Mouse (Mus musculus) liver, embryonic 15.5 days (tissue): ENCODE results near the gene Nek2. TPM values are rescaled to one million over a fixed set of nuclear protein-coding genes. Genes with fewer than 3 reads are reported as not detected.

Source experiments
- ATAC-seq: fragments of 200-750 bp; cut with Nextera tagmentation; 2 replicates; pipeline ENCODE4 v1.8.0; 2017; ENCODE audit warnings: moderate number of reproducible peaks, mild to moderate bottlenecking, moderate library complexity; ENCODE audit not compliant: insufficient read depth
- H3K27ac ChIP-seq: fragments of 300-500 bp; sonication (generic); replicated peaks from 2 replicates; pipeline ENCODE4 v1.5.1; 2015; ENCODE audit warnings: mild to moderate bottlenecking, inconsistent platforms
- H3K27me3 ChIP-seq: fragments of 300-500 bp; sonication (generic); 2 replicates; pipeline ENCODE4 v1.6.1; 2015; ENCODE audit warnings: mild to moderate bottlenecking, inconsistent platforms
- H3K36me3 ChIP-seq: fragments of 300-500 bp; sonication (generic); replicated peaks from 2 replicates; pipeline ENCODE4 v1.6.1; 2015; ENCODE audit warnings: moderate library complexity, mild to moderate bottlenecking, inconsistent platforms
- H3K4me1 ChIP-seq: fragments of 300-500 bp; sonication (generic); replicated peaks from 2 replicates; pipeline ENCODE4 v1.6.1; 2015; ENCODE audit warnings: inconsistent platforms
- H3K4me2 ChIP-seq: fragments of 300-500 bp; sonication (generic); 2 replicates; pipeline ENCODE4 v1.6.1; 2015; ENCODE audit warnings: moderate library complexity, mild to moderate bottlenecking, inconsistent platforms
- H3K4me3 ChIP-seq: fragments of 300-500 bp; sonication (generic); replicated peaks from 2 replicates; pipeline ENCODE4 v1.5.1; 2015; ENCODE audit warnings: mild to moderate bottlenecking, inconsistent platforms
- H3K9ac ChIP-seq: fragments of 300-500 bp; sonication (generic); 2 replicates; pipeline ENCODE4 v1.6.1; 2015; ENCODE audit warnings: moderate library complexity, mild to moderate bottlenecking, inconsistent platforms
- H3K9me3 ChIP-seq: fragments of 300-500 bp; sonication (generic); replicated peaks from 2 replicates; pipeline ENCODE4 v1.6.1; 2016; ENCODE audit warnings: inconsistent platforms
- WGBS: fragments of 180-500 bp; shearing (Covaris S2); methylation state at CpG from one replicate; pipeline ENCODE4 v1.1.7; 2015; ENCODE audit warnings: mixed read lengths; ENCODE audit not compliant: insufficient replicate concordance; 5-methylcytosine and 5-hydroxymethylcytosine counted together
- polyA plus RNA-seq: library from polyadenylated mRNA; unstranded; fragments of >200 nt; fragmentation: Nextera tagmentation; extraction: Ambion mirVana; gene quantifications from 2 replicates; pipeline ENCODE4 v1.2.1, GENCODE M21; 2015

Nek2 gene
- polyA plus RNA-seq, 1 experiment from 2014 or later, result 33.5 TPM

- Histone ChIP-seq H3K4me3 (no peak overlapping the region), H3K36me3 (no peaks in the 10 kb centered on the region), H3K9me3 (0 out of 2 replicates have a peak, but pooled peaks cover 2% of the 10 kb centered on the region), H3K27me3 (no peaks in the 10 kb centered on the region), H3K9ac (no peak overlapping the region), H3K27ac (no peak overlapping the region), H3K4me1 (no peaks in the 10 kb centered on the region), H3K4me2 (no peak overlapping the region)
- WGBS, result 42% methylated on average over 9 of the region's 9 CpGs
- ATAC-seq, result no peak
These were observed 19.0 kb upstream of the Nek2 start for GRCm38 (mm10) chr1:191802093-191802819.

- no peaks in the 10 kb centered on the region for H3K36me3 ChIP-seq
- no peaks in the 10 kb centered on the region for H3K4me1 ChIP-seq
- no peak overlapping the region for H3K4me2 ChIP-seq
- 50% methylated on average over 10 of the region's 10 CpGs for WGBS
- no peak overlapping the region for H3K4me3 ChIP-seq
- no peak overlapping the region for H3K9ac ChIP-seq
- 0 out of 2 replicates have a peak, but pooled peaks cover 2% of the 10 kb centered on the region for H3K9me3 ChIP-seq
- H3K27me3 ChIP-seq, result no peaks in the 10 kb centered on the region
- no peak overlapping the region for H3K27ac ChIP-seq
- no peak for ATAC-seq
These were observed 18.2 kb upstream of the Nek2 start for GRCm38 (mm10) chr1:191802820-191803655.

GRCm38 (mm10) chr1:191804747-191805146 is 16.5 kb upstream of the Nek2 start:
- Histone ChIP-seq H3K4me2 (no peak overlapping the region), H3K9ac (no peak overlapping the region), H3K9me3 (0 out of 2 replicates have a peak, but pooled peaks cover 2% of the 10 kb centered on the region), H3K27ac (no peak overlapping the region), H3K27me3 (no peaks in the 10 kb centered on the region), H3K4me1 (no peaks in the 10 kb centered on the region), H3K4me3 (no peak overlapping the region), H3K36me3 (no peaks in the 10 kb centered on the region)
- ATAC-seq, result no peak
- WGBS, result 31% methylated on average over 5 of the region's 5 CpGs

GRCm38 (mm10) chr1:191805788-191806187 is 15.5 kb upstream of the Nek2 start:
- H3K4me1 ChIP-seq, result no peaks in the 10 kb centered on the region
- H3K27me3 ChIP-seq, result no peaks in the 10 kb centered on the region
- no peak for ATAC-seq
- H3K9ac ChIP-seq, result no peak overlapping the region
- H3K27ac ChIP-seq, result no peak overlapping the region
- 0 out of 2 replicates have a peak, but pooled peaks cover 2% of the 10 kb centered on the region for H3K9me3 ChIP-seq
- H3K36me3 ChIP-seq, result no peaks in the 10 kb centered on the region
- 48% methylated on average over 6 of the region's 6 CpGs for WGBS
- H3K4me2 ChIP-seq, result no peak overlapping the region
- no peak overlapping the region for H3K4me3 ChIP-seq

- Histone ChIP-seq H3K4me3 (no peak overlapping the region), H3K4me2 (no peak overlapping the region), H3K4me1 (no peaks in the 10 kb centered on the region), H3K9me3 (0 out of 2 replicates have a peak, but pooled peaks cover 2% of the 10 kb centered on the region), H3K27me3 (no peaks in the 10 kb centered on the region), H3K36me3 (no peaks in the 10 kb centered on the region), H3K9ac (no peak overlapping the region), H3K27ac (no peak overlapping the region)
- 75% methylated on average over 4 of the region's 4 CpGs for WGBS
- no peak for ATAC-seq
These were observed 14.5 kb upstream of the Nek2 start for GRCm38 (mm10) chr1:191806740-191807139.

GRCm38 (mm10) chr1:191807979-191808378 is 13.3 kb upstream of the Nek2 start:
- H3K4me3 ChIP-seq, result no peak overlapping the region
- H3K36me3 ChIP-seq, result no peaks in the 10 kb centered on the region
- 0 out of 2 replicates have a peak, but pooled peaks cover 2% of the 10 kb centered on the region for H3K9me3 ChIP-seq
- H3K27me3 ChIP-seq, result no peaks in the 10 kb centered on the region
- H3K27ac ChIP-seq, result no peak overlapping the region
- no peak overlapping the region for H3K9ac ChIP-seq
- no peak overlapping the region for H3K4me2 ChIP-seq
- no peaks in the 10 kb centered on the region for H3K4me1 ChIP-seq
- ATAC-seq, result no peak
- WGBS, result 57% methylated on average over 7 of the region's 7 CpGs

GRCm38 (mm10) chr1:191808688-191809223 is 12.5 kb upstream of the Nek2 start:
- H3K27me3 ChIP-seq, result no peaks in the 10 kb centered on the region
- H3K9me3 ChIP-seq, result 0 out of 2 replicates have a peak, but pooled peaks cover 2% of the 10 kb centered on the region
- H3K4me3 ChIP-seq, result no peak overlapping the region
- ATAC-seq, result no peak
- H3K36me3 ChIP-seq, result no peaks in the 10 kb centered on the region
- no peak overlapping the region for H3K4me2 ChIP-seq
- H3K9ac ChIP-seq, result no peak overlapping the region
- 69% methylated on average over 12 of the region's 12 CpGs for WGBS
- H3K4me1 ChIP-seq, result no peaks in the 10 kb centered on the region
- H3K27ac ChIP-seq, result no peak overlapping the region

GRCm38 (mm10) chr1:191811774-191812173 is 9.5 kb upstream of the Nek2 start:
- no peak for ATAC-seq
- Histone ChIP-seq H3K4me1 (no peaks in the 10 kb centered on the region), H3K9me3 (0 out of 2 replicates have a peak, but pooled peaks cover 1% of the 10 kb centered on the region), H3K27ac (no peak overlapping the region), H3K4me2 (no peak overlapping the region), H3K36me3 (no peaks in the 10 kb centered on the region), H3K27me3 (no peaks in the 10 kb centered on the region), H3K9ac (no peak overlapping the region), H3K4me3 (no peak overlapping the region)
- WGBS, result 80% methylated on average over 12 of the region's 12 CpGs

GRCm38 (mm10) chr1:191812949-191813691 is 8.1 kb upstream of the Nek2 start:
- Histone ChIP-seq H3K27me3 (peaks cover 2% of the 10 kb centered on the region; the same call in 1 of the 2 replicates), H3K27ac (no peak overlapping the region)
- 43% methylated on average over 13 of the region's 13 CpGs for WGBS

GRCm38 (mm10) chr1:191814240-191814639 is 7.0 kb upstream of the Nek2 start:
- Histone ChIP-seq H3K9me3 (no peaks in the 10 kb centered on the region), H3K27ac (no peak overlapping the region), H3K27me3 (peaks cover 3% of the 10 kb centered on the region; the same call in 1 of the 2 replicates), H3K4me3 (no peak overlapping the region), H3K4me1 (no peaks in the 10 kb centered on the region; the same call in 1 of the 2 replicates), H3K36me3 (no peaks in the 10 kb centered on the region), H3K9ac (no peak overlapping the region), H3K4me2 (no peak overlapping the region)
- ATAC-seq, result no peak
- 18% methylated on average over 4 of the region's 4 CpGs for WGBS

More at GRCm38 (mm10) chr1:191812949-191813691, 8.1 kb upstream of the Nek2 start:
- Histone ChIP-seq H3K4me2 (no peak overlapping the region), H3K9ac (no peak overlapping the region), H3K36me3 (no peaks in the 10 kb centered on the region), H3K4me1 (no peaks in the 10 kb centered on the region; the same call in 1 of the 2 replicates), H3K4me3 (no peak overlapping the region), H3K9me3 (no peaks in the 10 kb centered on the region)
- no peak for ATAC-seq
